Mouse (Mus musculus) heart, postnatal 0 days (tissue): Measurements from ENCODE around the gene Taf6l.

Experiments
- CTCF ChIP-seq: IDR thresholded peaks from 2 replicates; pipeline ENCODE4 v1.5.1; 2016; ENCODE audit warnings: antibody characterized with exemption, control low read depth, low read depth
- EP300 ChIP-seq: IDR thresholded peaks from 2 replicates; pipeline ENCODE4 v1.6.1; 2016; ENCODE audit warnings: antibody characterized with exemption, low read depth

GRCm38 (mm10) chr19:8830664-8831063, 44.4 kb upstream of the Taf6l start:
- TF ChIP-seq CTCF: no peak
- TF ChIP-seq EP300: no peak
